Mouse (Mus musculus) kidney, adult 2 months (tissue): ENCODE measurements around the gene Rassf7. TPM values are rescaled to one million over a fixed set of nuclear protein-coding genes. Genes with fewer than 3 reads are reported as not detected.

Source experiments
- DNase-seq: peaks from one replicate; pipeline ENCODE4 v3.0.0; 2021
- H3K27ac ChIP-seq: fragments of 200-500 bp; 2 replicates; pipeline ENCODE4 v1.5.1; 2012; ENCODE audit warnings: low read depth, low read length, control low read depth, inconsistent platforms; ENCODE audit not compliant: insufficient read depth
- H3K27me3 ChIP-seq: fragments of 200-500 bp; replicated peaks from 2 replicates; pipeline ENCODE4 v1.6.1; 2012; ENCODE audit warnings: mild to moderate bottlenecking, moderate library complexity, low read length, inconsistent platforms; ENCODE audit not compliant: control insufficient read depth, insufficient read depth
- H3K36me3 ChIP-seq: fragments of 200-500 bp; 2 replicates; pipeline ENCODE4 v1.6.1; 2012; ENCODE audit warnings: mild to moderate bottlenecking, moderate library complexity, low read length, inconsistent platforms; ENCODE audit not compliant: control insufficient read depth, insufficient read depth
- H3K4me1 ChIP-seq: fragments of 200-500 bp; 2 replicates; pipeline ENCODE4 v1.6.1; 2011; ENCODE audit warnings: low read length; ENCODE audit not compliant: control insufficient read depth, insufficient read depth
- H3K4me3 ChIP-seq: fragments of 200-500 bp; 2 replicates; pipeline ENCODE4 v1.5.1; 2011; ENCODE audit warnings: mild to moderate bottlenecking, low read depth, low read length, control low read depth; ENCODE audit not compliant: insufficient read depth
- CTCF ChIP-seq: fragments of 200-500 bp; conservative IDR thresholded peaks from 2 replicates; pipeline ENCODE4 v1.5.1; 2011; ENCODE audit warnings: low read depth, mild to moderate bottlenecking, control low read depth, low read length, moderate library complexity, mixed read lengths; ENCODE audit not compliant: insufficient read depth, insufficient read length
- POLR2A ChIP-seq: fragments of 200-500 bp; IDR thresholded peaks from one replicate; pipeline ENCODE4 v1.6.1; 2011; ENCODE audit warnings: low read depth, low read length, control low read depth
- WGBS: fragments of 180-500 bp; shearing (Covaris S2); methylation state at CpG from one replicate; pipeline ENCODE4 v1.1.7; 2018; 5-methylcytosine and 5-hydroxymethylcytosine counted together
- polyA plus RNA-seq: library from polyadenylated mRNA; depleted of rRNA; stranded (reverse); fragments of >200 nt; gene quantifications from 2 replicates; pipeline ENCODE4 v1.2.3, GENCODE M21; 2012

Gene Rassf7
- polyA plus RNA-seq, 1 experiment = 59.1 TPM

DNA sequence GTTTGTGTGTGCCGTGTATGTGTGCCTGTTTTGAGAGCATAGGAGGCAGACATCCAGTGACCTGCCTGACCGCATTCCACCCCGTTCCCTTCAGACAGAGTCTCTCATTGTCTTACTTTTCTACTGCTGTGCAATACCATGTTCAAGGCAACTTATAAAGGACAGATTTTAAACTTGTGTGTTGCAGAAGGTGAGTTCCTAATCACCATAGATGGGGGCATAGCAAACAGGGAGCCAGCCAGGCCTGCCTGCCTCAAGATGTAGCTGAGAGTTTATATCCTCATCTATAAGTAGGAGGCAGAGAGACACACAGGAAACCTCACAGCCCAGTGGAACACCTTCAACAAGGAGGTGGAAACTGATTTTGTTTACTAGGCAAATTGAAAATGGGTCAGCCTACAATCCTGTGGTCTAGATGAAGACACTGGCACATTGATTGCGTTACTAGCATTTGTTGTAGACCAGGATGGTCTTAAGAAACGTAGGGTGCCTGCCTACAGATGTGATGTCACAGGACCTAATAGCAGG is 42.3 kb upstream of the Rassf7 start:
- H3K4me1 ChIP-seq = peaks cover 15% of the 10 kb centered on the region; the same call in 1 of the 2 replicates
- H3K36me3 ChIP-seq = no peaks in the 10 kb centered on the region
- 65% methylated on average over 5 of the region's 5 CpGs for WGBS
- TF ChIP-seq POLR2A (no peak), CTCF (no peak)
- peak overlapping the region; percentile 72; the same call in 1 of the 2 replicates for H3K4me3 ChIP-seq
- peak overlapping the region; percentile 70 for H3K27ac ChIP-seq
- H3K27me3 ChIP-seq = no peaks in the 10 kb centered on the region
- DNase-seq = no peak

DNA sequence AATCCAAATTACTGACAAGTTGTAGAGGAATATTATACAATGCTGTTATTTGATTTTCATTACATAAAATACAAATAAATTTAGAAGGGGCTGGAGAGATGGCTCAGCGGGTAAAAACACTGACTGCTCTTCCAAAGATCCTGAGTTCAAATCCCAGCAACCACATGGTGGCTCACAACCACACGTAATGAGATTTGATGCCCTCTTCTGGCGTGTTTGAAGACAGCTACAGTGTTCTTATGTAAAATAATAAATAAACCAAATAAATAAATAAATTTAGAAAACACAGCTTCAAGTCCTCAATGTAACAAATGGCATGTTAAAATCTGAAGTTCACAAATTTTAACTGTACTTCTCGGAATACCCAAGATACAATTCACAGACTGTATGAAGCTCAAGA is 40.6 kb upstream of the Rassf7 start:
- TF ChIP-seq POLR2A = no peak
- no peak; the same call in 1 of the 2 replicates for TF ChIP-seq CTCF
- Histone ChIP-seq H3K4me1 (peaks cover 8% of the 10 kb centered on the region; the same call in 1 of the 2 replicates), H3K27me3 (no peaks in the 10 kb centered on the region), H3K27ac (no peak overlapping the region), H3K36me3 (no peaks in the 10 kb centered on the region), H3K4me3 (no peak overlapping the region)
- 85% methylated on average over 4 of the region's 4 CpGs for WGBS
- no peak for DNase-seq

GRCm38 (mm10) chr7:141176173-141176572 is 39.5 kb upstream of the Rassf7 start:
- H3K4me3 ChIP-seq = no peak overlapping the region
- no peaks in the 10 kb centered on the region for H3K27me3 ChIP-seq
- no peaks in the 10 kb centered on the region for H3K36me3 ChIP-seq
- H3K4me1 ChIP-seq = peaks cover 8% of the 10 kb centered on the region; the same call in 1 of the 2 replicates
- TF ChIP-seq CTCF (peak; percentile 98), POLR2A (no peak)
- DNase-seq = peak; percentile 93
- no peak overlapping the region for H3K27ac ChIP-seq
- 2% methylated on average over 8 of the region's 8 CpGs for WGBS

DNA sequence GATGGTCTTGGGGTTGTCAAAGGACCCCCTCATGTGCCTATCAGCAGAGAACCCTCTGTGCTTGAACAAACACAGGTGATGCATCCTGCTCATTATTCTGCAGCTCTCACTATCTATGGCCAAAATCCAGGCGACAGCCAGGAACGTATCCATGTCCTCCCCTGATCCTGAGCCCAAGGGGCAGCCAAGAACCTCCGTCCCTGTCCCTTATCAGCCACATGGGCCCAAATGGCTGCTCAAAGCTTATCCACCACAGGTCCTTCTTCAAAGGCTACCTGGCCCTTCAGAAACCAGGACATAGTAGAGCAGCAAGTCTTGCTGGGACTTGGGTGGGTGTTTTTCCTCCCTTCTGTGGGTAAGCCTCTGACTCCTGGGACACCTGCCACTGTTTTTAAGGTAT is 27.5 kb upstream of the Rassf7 start:
- H3K27me3 ChIP-seq = no peaks in the 10 kb centered on the region
- H3K4me1 ChIP-seq = peaks cover 5% of the 10 kb centered on the region; the same call in 1 of the 2 replicates
- no peak overlapping the region for H3K27ac ChIP-seq
- H3K4me3 ChIP-seq = no peak overlapping the region
- WGBS = 86% methylated on average over 3 of the region's 3 CpGs
- TF ChIP-seq CTCF (no peak), POLR2A (no peak)
- DNase-seq = no peak
- peaks cover 2% of the 10 kb centered on the region; the same call in 1 of the 2 replicates for H3K36me3 ChIP-seq

DNA sequence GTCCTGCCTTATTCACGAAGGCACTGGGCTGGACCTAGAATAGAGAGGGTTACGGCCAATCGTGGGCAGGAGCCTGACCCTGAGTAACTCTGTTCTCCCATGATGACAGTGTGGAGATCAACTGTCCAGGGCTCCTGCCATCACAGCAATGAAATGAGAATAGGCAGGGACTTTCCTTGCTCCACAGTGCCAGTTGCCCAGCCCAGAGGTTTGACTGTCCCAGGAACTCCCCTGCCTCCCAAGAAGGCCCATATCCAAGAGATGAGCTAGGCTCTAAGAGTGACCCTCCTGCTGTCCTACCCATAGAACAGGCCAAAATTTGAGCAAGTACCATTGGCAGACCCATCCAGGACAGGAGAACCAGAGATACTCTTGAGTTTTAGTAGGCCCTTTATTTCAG is 26.9 kb upstream of the Rassf7 start:
- H3K27ac ChIP-seq = no peak overlapping the region
- 82% methylated on average over 3 of the region's 3 CpGs for WGBS
- H3K4me1 ChIP-seq = peaks cover 5% of the 10 kb centered on the region; the same call in 1 of the 2 replicates
- peaks cover 2% of the 10 kb centered on the region; the same call in 1 of the 2 replicates for H3K36me3 ChIP-seq
- H3K4me3 ChIP-seq = no peak overlapping the region
- TF ChIP-seq CTCF (no peak), POLR2A (no peak)
- no peaks in the 10 kb centered on the region for H3K27me3 ChIP-seq
- DNase-seq = no peak

GRCm38 (mm10) chr7:141190220-141190619 is 25.4 kb upstream of the Rassf7 start:
- no peak for TF ChIP-seq CTCF
- no peak for TF ChIP-seq POLR2A
- WGBS = 85% methylated on average over 3 of the region's 3 CpGs
- peaks cover 2% of the 10 kb centered on the region; the same call in 1 of the 2 replicates for H3K36me3 ChIP-seq
- no peak for DNase-seq
- no peak overlapping the region for H3K27ac ChIP-seq
- H3K4me1 ChIP-seq = peaks cover 8% of the 10 kb centered on the region; the same call in 1 of the 2 replicates
- H3K4me3 ChIP-seq = no peak overlapping the region
- H3K27me3 ChIP-seq = no peaks in the 10 kb centered on the region

DNA sequence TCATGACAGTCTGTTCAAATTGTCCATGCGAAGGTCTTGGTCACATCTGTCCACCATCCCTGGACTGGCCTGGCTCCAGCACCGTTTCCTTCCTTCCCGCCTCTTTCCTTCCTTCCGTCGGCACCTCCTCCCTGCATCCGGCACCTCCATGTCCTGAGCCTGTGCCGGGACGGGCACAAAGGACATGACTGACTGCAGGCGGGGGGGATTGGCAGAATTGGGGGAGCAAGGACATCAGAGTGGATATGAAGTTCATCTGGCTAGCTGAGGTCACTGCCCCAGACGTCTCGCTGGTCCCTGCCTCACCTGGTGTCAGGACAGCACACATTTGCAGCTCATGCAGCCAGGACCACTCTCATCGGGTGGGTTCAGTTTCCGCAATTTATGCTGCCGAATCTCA is 24.6 kb upstream of the Rassf7 start:
- no peaks in the 10 kb centered on the region for H3K27me3 ChIP-seq
- 0 out of 2 replicates have a peak overlapping the region, but pooled peaks have one; percentile 1 for H3K27ac ChIP-seq
- peaks cover 8% of the 10 kb centered on the region; the same call in 1 of the 2 replicates for H3K4me1 ChIP-seq
- no peak overlapping the region for H3K4me3 ChIP-seq
- WGBS = 70% methylated on average over 14 of the region's 14 CpGs
- TF ChIP-seq POLR2A = no peak
- TF ChIP-seq CTCF = no peak
- DNase-seq = peak; percentile 71
- peaks cover 2% of the 10 kb centered on the region; the same call in 1 of the 2 replicates for H3K36me3 ChIP-seq
